Mouse (Mus musculus) kidney, embryonic 15.5 days (tissue): ENCODE results near the gene Ifna12. TPM values are rescaled to one million over a fixed set of nuclear protein-coding genes. Genes with fewer than 3 reads are reported as not detected.

Experiments
- polyA plus RNA-seq: library from polyadenylated mRNA; unstranded; fragments of >200 nt; fragmentation: Nextera tagmentation; extraction: Ambion mirVana; gene quantifications from 2 replicates; pipeline ENCODE4 v1.2.1, GENCODE M21; 2015

Gene Ifna12
- polyA plus RNA-seq, 1 experiment from 2014 or later = not detected

Other genes starting within 250 kb of the Ifna12 start
- gene Hacd4, start 164.4 kb downstream of the Ifna12 start, polyA plus RNA-seq = 18.3 and 20.7 TPM in 2 replicates
- not detected in 2 replicates for gene Ifnb1, start 80.6 kb downstream of the Ifna12 start, polyA plus RNA-seq
- not detected in 2 replicates for gene Ifna15, start 45.1 kb downstream of the Ifna12 start, polyA plus RNA-seq
- gene Ifna14, start 31.6 kb downstream of the Ifna12 start, polyA plus RNA-seq = not detected in 2 replicates
- gene Ifna9, start 11.0 kb downstream of the Ifna12 start, polyA plus RNA-seq = not detected in 2 replicates
- gene C87499, start 31.0 kb upstream of the Ifna12 start, polyA plus RNA-seq = not detected in 2 replicates
- gene Ifna13, start 41.1 kb upstream of the Ifna12 start, polyA plus RNA-seq = not detected in 2 replicates
- gene Ifna16, start 73.5 kb upstream of the Ifna12 start, polyA plus RNA-seq = not detected in 2 replicates
- not detected in 2 replicates for gene Ifna2, start 80.5 kb upstream of the Ifna12 start, polyA plus RNA-seq
- gene Ifnab, start 88.0 kb upstream of the Ifna12 start, polyA plus RNA-seq = not detected in 2 replicates
- 1.1 and 1.2 TPM in 2 replicates for gene Gm26566, start 118.4 kb upstream of the Ifna12 start, polyA plus RNA-seq
- 95.2 and 103 TPM in 2 replicates for gene Klhl9, start 119.1 kb upstream of the Ifna12 start, polyA plus RNA-seq
- gene Gm13271, start 151.5 kb upstream of the Ifna12 start, polyA plus RNA-seq = not detected in 2 replicates
- gene Gm13283, start 156.7 kb upstream of the Ifna12 start, polyA plus RNA-seq = 0.30 and 0.49 TPM in 2 replicates
- 0.23 TPM in 1 of 2 replicates, not detected in the other for gene Gm13290, start 170.5 kb upstream of the Ifna12 start, polyA plus RNA-seq
- gene Gm13289, start 173.5 kb upstream of the Ifna12 start, polyA plus RNA-seq = not detected in 2 replicates
- 0.40 TPM in 1 of 2 replicates, not detected in the other for gene Gm13272, start 176.5 kb upstream of the Ifna12 start, polyA plus RNA-seq
- gene Ifnz, start 178.8 kb upstream of the Ifna12 start, polyA plus RNA-seq = 0.35 TPM in 1 of 2 replicates, not detected in the other
- not detected in 2 replicates for gene Gm13276, start 182.3 kb upstream of the Ifna12 start, polyA plus RNA-seq
- gene Gm13277, start 185.3 kb upstream of the Ifna12 start, polyA plus RNA-seq = not detected in 2 replicates
- not detected in 2 replicates for gene Gm13278, start 188.2 kb upstream of the Ifna12 start, polyA plus RNA-seq
- not detected in 2 replicates for gene Gm13275, start 191.1 kb upstream of the Ifna12 start, polyA plus RNA-seq
- gene Gm13279, start 194.0 kb upstream of the Ifna12 start, polyA plus RNA-seq = not detected in 2 replicates
- 1.0 and 1.2 TPM in 2 replicates for gene Gm13285, start 196.3 kb upstream of the Ifna12 start, polyA plus RNA-seq
- not detected in 2 replicates for gene Gm13287, start 199.9 kb upstream of the Ifna12 start, polyA plus RNA-seq
- gene Gm13288, start 202.2 kb upstream of the Ifna12 start, polyA plus RNA-seq = 0.08 TPM in 1 of 2 replicates, not detected in the other
- not detected in 2 replicates for gene Ifna7, start 212.9 kb upstream of the Ifna12 start, polyA plus RNA-seq
- gene Ifna11, start 216.6 kb upstream of the Ifna12 start, polyA plus RNA-seq = not detected in 2 replicates
- not detected in 2 replicates for gene Ifna6, start 224.0 kb upstream of the Ifna12 start, polyA plus RNA-seq
- gene Ifna5, start 232.1 kb upstream of the Ifna12 start, polyA plus RNA-seq = not detected in 2 replicates
- gene Ifna4, start 238.5 kb upstream of the Ifna12 start, polyA plus RNA-seq = not detected in 2 replicates
- gene Ifna1, start 246.7 kb upstream of the Ifna12 start, polyA plus RNA-seq = not detected in 2 replicates